Mouse (Mus musculus) thymus, adult 2 months (tissue): ENCODE measurements at regions not wholly inside any gene's neighbourhood (a gene's known extent, or its start where the extent isn't known, plus 50 kb on each side); places are given as distances from the start of the nearest gene placed in this dataset.
A peak's percentile ranks its signal among the peaks of the same experiment; 100 is the strongest.

ENCODE experiments used
- DNase-seq: peaks from one replicate; pipeline ENCODE4 v3.0.0; 2021
- H3K27ac ChIP-seq: fragments of 200-500 bp; 2 replicates; pipeline ENCODE4 v1.5.1; 2012; ENCODE audit warnings: low read length, control low read depth; ENCODE audit not compliant: control insufficient read depth, insufficient read depth
- H3K27me3 ChIP-seq: fragments of 200-500 bp; 2 replicates; pipeline ENCODE4 v1.6.1; 2012; ENCODE audit warnings: mild to moderate bottlenecking, low read length, moderate library complexity, mixed read lengths; ENCODE audit not compliant: control insufficient read depth, insufficient read depth
- H3K36me3 ChIP-seq: fragments of 200-500 bp; 2 replicates; pipeline ENCODE4 v1.6.1; 2012; ENCODE audit warnings: mild to moderate bottlenecking, low read length, moderate library complexity; ENCODE audit not compliant: control insufficient read depth, insufficient read depth
- H3K4me1 ChIP-seq: fragments of 200-500 bp; replicated peaks from 2 replicates; pipeline ENCODE4 v1.6.1; 2012; ENCODE audit warnings: low read length; ENCODE audit not compliant: control insufficient read depth, insufficient read depth
- H3K4me3 ChIP-seq: fragments of 200-500 bp; 2 replicates; pipeline ENCODE4 v1.5.1; 2012; ENCODE audit warnings: mild to moderate bottlenecking, low read length, control low read depth, moderate library complexity; ENCODE audit not compliant: control insufficient read depth, insufficient read depth
- CTCF ChIP-seq: fragments of 200-500 bp; IDR thresholded peaks from 2 replicates; pipeline ENCODE4 v1.5.1; 2012; ENCODE audit warnings: mild to moderate bottlenecking, control low read depth, low read length, moderate library complexity, borderline replicate concordance; ENCODE audit not compliant: control insufficient read depth, poor library complexity, insufficient read depth; ENCODE audit errors: extremely low read depth
- POLR2A ChIP-seq: fragments of 200-500 bp; IDR thresholded peaks from 2 replicates; pipeline ENCODE4 v1.6.1; 2012; ENCODE audit warnings: mild to moderate bottlenecking, low read length, control low read depth, moderate library complexity; ENCODE audit not compliant: control insufficient read depth, poor library complexity, insufficient read depth; ENCODE audit errors: extremely low read depth
- WGBS: fragments of 180-500 bp; shearing (Covaris S2); methylation state at CpG from one replicate; pipeline ENCODE4 v1.1.7; 2018; 5-methylcytosine and 5-hydroxymethylcytosine counted together

- TF ChIP-seq CTCF (no peak), POLR2A (no peak)
- Histone ChIP-seq H3K4me3 (no peak overlapping the region), H3K4me1 (peaks cover 43% of the 10 kb centered on the region), H3K27me3 (no peaks in the 10 kb centered on the region), H3K36me3 (no peaks in the 10 kb centered on the region), H3K27ac (no peak overlapping the region; the same call in 1 of the 2 replicates)
- WGBS: 46% methylated on average over 16 of the region's 16 CpGs
- DNase-seq: peak; percentile 1
Observed at GRCm38 (mm10) chr10:118003739-118004361, 137.8 kb upstream of the Mdm1 start.

- TF ChIP-seq CTCF (no peak), POLR2A (no peak)
- H3K4me3 ChIP-seq: no peak overlapping the region
- H3K27me3 ChIP-seq: no peaks in the 10 kb centered on the region
- peaks cover 43% of the 10 kb centered on the region for H3K4me1 ChIP-seq
- H3K36me3 ChIP-seq: no peaks in the 10 kb centered on the region
- no peak overlapping the region for H3K27ac ChIP-seq
- 90% methylated on average over 8 of the region's 8 CpGs for WGBS
- DNase-seq: peak; percentile 1
Observed at GRCm38 (mm10) chr10:118004362-118004958, 137.2 kb upstream of the Mdm1 start.

- Histone ChIP-seq H3K4me3 (peak overlapping the region; percentile 27), H3K36me3 (no peaks in the 10 kb centered on the region), H3K4me1 (peaks cover 34% of the 10 kb centered on the region), H3K27me3 (no peaks in the 10 kb centered on the region), H3K27ac (peak overlapping the region; percentile 90)
- TF ChIP-seq POLR2A (0 out of 2 replicates have a peak, but pooled peaks have one; percentile 25), CTCF (no peak)
- peak; percentile 45 for DNase-seq
- 14% methylated on average over 14 of the region's 14 CpGs for WGBS
Observed at GRCm38 (mm10) chr10:118006827-118007550, 134.6 kb upstream of the Mdm1 start.

GRCm38 (mm10) chr10:118007846-118008245, 133.8 kb upstream of the Mdm1 start:
- Histone ChIP-seq H3K27ac (no peak overlapping the region), H3K4me1 (peaks cover 25% of the 10 kb centered on the region), H3K4me3 (no peak overlapping the region), H3K36me3 (no peaks in the 10 kb centered on the region), H3K27me3 (no peaks in the 10 kb centered on the region)
- no peak for TF ChIP-seq CTCF
- TF ChIP-seq POLR2A: no peak
- 92% methylated on average over 7 of the region's 7 CpGs for WGBS
- DNase-seq: no peak

GRCm38 (mm10) chr10:118011687-118012567, 129.7 kb upstream of the Mdm1 start:
- H3K4me1 ChIP-seq: peaks cover 7% of the 10 kb centered on the region
- WGBS: 73% methylated on average over 10 of the region's 10 CpGs
- DNase-seq: no peak
- H3K27me3 ChIP-seq: no peaks in the 10 kb centered on the region
- H3K4me3 ChIP-seq: no peak overlapping the region
- H3K36me3 ChIP-seq: no peaks in the 10 kb centered on the region
- TF ChIP-seq POLR2A (no peak), CTCF (no peak)
- H3K27ac ChIP-seq: no peak overlapping the region

- no peak for TF ChIP-seq CTCF
- TF ChIP-seq POLR2A: no peak
- 97% methylated on average over 9 of the region's 9 CpGs for WGBS
Observed at GRCm38 (mm10) chr10:118028831-118029230, 112.8 kb upstream of the Mdm1 start.

GRCm38 (mm10) chr10:118034401-118034800, 107.2 kb upstream of the Mdm1 start:
- DNase-seq: no peak
- Histone ChIP-seq H3K4me1 (no peaks in the 10 kb centered on the region), H3K27ac (no peak overlapping the region), H3K4me3 (no peak overlapping the region), H3K27me3 (no peaks in the 10 kb centered on the region), H3K36me3 (no peaks in the 10 kb centered on the region)
- TF ChIP-seq CTCF (no peak), POLR2A (no peak)
- WGBS: 98% methylated on average over 17 of the region's 17 CpGs

More at GRCm38 (mm10) chr10:118028831-118029230, 112.8 kb upstream of the Mdm1 start:
- Histone ChIP-seq H3K4me3 (no peak overlapping the region), H3K4me1 (no peaks in the 10 kb centered on the region), H3K27me3 (no peaks in the 10 kb centered on the region), H3K36me3 (no peaks in the 10 kb centered on the region), H3K27ac (no peak overlapping the region)
- DNase-seq: no peak
